22 mouse cellular contexts compared by ENCODE assay signal in the genomic region with DNA sequence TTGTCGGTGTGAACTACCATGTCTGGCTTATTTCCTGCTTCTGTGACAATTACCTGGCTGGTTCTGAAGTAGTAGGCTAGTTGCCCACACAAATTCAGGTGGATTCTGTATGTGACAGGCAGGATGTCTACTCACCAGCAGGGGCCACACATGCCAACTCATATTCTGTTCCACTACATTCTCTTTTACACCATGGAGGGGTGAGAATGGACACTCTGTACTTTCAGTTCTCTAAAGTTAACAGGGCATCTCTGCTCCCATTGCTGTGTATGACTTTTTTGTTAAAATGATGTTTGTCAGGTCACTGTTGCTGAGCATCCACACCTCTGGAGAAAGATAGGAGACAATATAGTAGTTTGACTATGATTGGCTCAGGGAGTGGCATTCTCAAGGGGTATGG.
"Had no signal": no experiment of that assay in that cellular context is flagged by ENCODE, and none has a peak within 500 bp of the region (broad histone marks: within the 10 kb centered on the region; RNA-seq: fewer than 3 reads in every experiment).

No protein-coding gene starts in this region.

- H3K4me2 ChIP-seq: intestine, embryonic 15.5 days; limb, embryonic 13.5 days; liver, embryonic 15.5 days; midbrain, embryonic 13.5 days; neural tube, embryonic 12.5 days; neural tube, embryonic 15.5 days; stomach, embryonic 15.5 days had no signal

- H3K9ac ChIP-seq: intestine, embryonic 15.5 days; limb, embryonic 13.5 days; liver, embryonic 15.5 days; midbrain, embryonic 13.5 days; neural tube, embryonic 12.5 days; neural tube, embryonic 15.5 days; stomach, embryonic 15.5 days had no signal

- H3K9me3 ChIP-seq: intestine, embryonic 15.5 days; limb, embryonic 10.5 days; limb, embryonic 13.5 days; liver, embryonic 15.5 days; megakaryocyte, embryonic 14.5 days; midbrain, embryonic 10.5 days; midbrain, embryonic 13.5 days; neural tube, embryonic 12.5 days; neural tube, embryonic 15.5 days; stomach, embryonic 15.5 days had no signal

- DNase-seq: kidney, adult 11 months; kidney, adult 9 months; kidney, postnatal 14 days; kidney, postnatal 4 days; liver; lung, adult 2 months; lung, postnatal 14 days; lung, postnatal 4 days; right cerebral cortex, adult 18-20 months; right cerebral cortex, postnatal 14 days; right cerebral cortex, postnatal 4 days; thymus, postnatal 25 days had no signal

- H3K27ac ChIP-seq: intestine, embryonic 15.5 days; limb, embryonic 10.5 days; limb, embryonic 13.5 days; liver, embryonic 15.5 days; midbrain, embryonic 10.5 days; midbrain, embryonic 13.5 days; neural tube, embryonic 12.5 days; neural tube, embryonic 15.5 days; stomach, embryonic 15.5 days had no signal

- H3K36me3 ChIP-seq: intestine, embryonic 15.5 days; limb, embryonic 10.5 days; limb, embryonic 13.5 days; liver, embryonic 15.5 days; midbrain, embryonic 10.5 days; midbrain, embryonic 13.5 days; neural tube, embryonic 12.5 days; neural tube, embryonic 15.5 days; stomach, embryonic 15.5 days had no signal

- H3K4me3 ChIP-seq: intestine, embryonic 15.5 days; limb, embryonic 10.5 days; limb, embryonic 13.5 days; liver, embryonic 15.5 days; megakaryocyte, embryonic 14.5 days; midbrain, embryonic 10.5 days; midbrain, embryonic 13.5 days; neural tube, embryonic 12.5 days; neural tube, embryonic 15.5 days; stomach, embryonic 15.5 days had no signal

- H3K27me3 ChIP-seq: intestine, embryonic 15.5 days; limb, embryonic 13.5 days; liver, embryonic 15.5 days; megakaryocyte, embryonic 14.5 days; midbrain, embryonic 13.5 days; neural tube, embryonic 12.5 days; neural tube, embryonic 15.5 days; stomach, embryonic 15.5 days had no signal

- ATAC-seq: intestine, embryonic 15.5 days; midbrain, embryonic 13.5 days had no signal

- H3K4me1 ChIP-seq: intestine, embryonic 15.5 days; limb, embryonic 13.5 days; liver, embryonic 15.5 days; megakaryocyte, embryonic 14.5 days; midbrain, embryonic 10.5 days; midbrain, embryonic 13.5 days; neural tube, embryonic 12.5 days; neural tube, embryonic 15.5 days; stomach, embryonic 15.5 days had no signal
